Mouse (Mus musculus) limb, embryonic 11.5 days (tissue): ENCODE results near the gene Ms4a18. TPM values are rescaled to one million over a fixed set of nuclear protein-coding genes. Genes with fewer than 3 reads are reported as not detected.

Experiments used
- ATAC-seq: fragments of 200-750 bp; cut with Nextera tagmentation; 2 replicates; pipeline ENCODE4 v1.8.0; 2017; ENCODE audit warnings: low read depth; ENCODE audit not compliant: insufficient number of reproducible peaks, low FRiP score, low TSS enrichment
- DNase-seq: peaks from one replicate; pipeline ENCODE4 v3.0.0-alpha.2; 2015; ENCODE audit warnings: low spot score
- H3K27ac ChIP-seq: fragments of 300-500 bp; sonication (generic); replicated peaks from 2 replicates; pipeline ENCODE4 v1.5.1; 2014; ENCODE audit warnings: low read depth, mild to moderate bottlenecking, low read length
- H3K27me3 ChIP-seq: fragments of 300-500 bp; sonication (generic); 2 replicates; pipeline ENCODE4 v1.6.1; 2014; ENCODE audit warnings: mild to moderate bottlenecking, low read length, mixed read lengths; ENCODE audit not compliant: control insufficient read depth, insufficient read depth
- H3K36me3 ChIP-seq: fragments of 300-500 bp; sonication (generic); 2 replicates; pipeline ENCODE4 v1.6.1; 2014; ENCODE audit warnings: mild to moderate bottlenecking, low read length, moderate library complexity, mixed read lengths; ENCODE audit not compliant: control insufficient read depth, insufficient read depth
- H3K4me1 ChIP-seq: fragments of 300-500 bp; sonication (generic); 2 replicates; pipeline ENCODE4 v1.6.1; 2014; ENCODE audit warnings: low read length, mixed read lengths; ENCODE audit not compliant: control insufficient read depth, insufficient read depth
- H3K4me2 ChIP-seq: fragments of 300-500 bp; sonication (generic); 2 replicates; pipeline ENCODE4 v1.6.1; 2014; ENCODE audit warnings: low read depth, mild to moderate bottlenecking, moderate library complexity; ENCODE audit not compliant: severe bottlenecking
- H3K4me3 ChIP-seq: fragments of 300-500 bp; sonication (generic); 2 replicates; pipeline ENCODE4 v1.5.1; 2014; ENCODE audit warnings: low read depth, low read length
- H3K9ac ChIP-seq: fragments of 300-500 bp; sonication (generic); 2 replicates; pipeline ENCODE4 v1.6.1; 2014; ENCODE audit warnings: mild to moderate bottlenecking, low read length
- H3K9me3 ChIP-seq: fragments of 300-500 bp; sonication (generic); 2 replicates; pipeline ENCODE4 v1.6.1; 2016; ENCODE audit warnings: low read length; ENCODE audit not compliant: control insufficient read depth
- WGBS: fragments of 180-500 bp; shearing (Covaris S2); extraction: QIAGEN DNeasy Blood & Tissue Kit; methylation state at CpG from one replicate; pipeline ENCODE4 v1.1.7; 2014; 5-methylcytosine and 5-hydroxymethylcytosine counted together
- polyA plus RNA-seq: library from polyadenylated mRNA; unstranded; fragments of >200 nt; fragmentation: Nextera tagmentation; extraction: Ambion mirVana; gene quantifications from 2 replicates; pipeline ENCODE4 v1.2.1, GENCODE M21; 2014

Ms4a18 gene
- polyA plus RNA-seq, 1 experiment from 2014 or later = not detected

DNA sequence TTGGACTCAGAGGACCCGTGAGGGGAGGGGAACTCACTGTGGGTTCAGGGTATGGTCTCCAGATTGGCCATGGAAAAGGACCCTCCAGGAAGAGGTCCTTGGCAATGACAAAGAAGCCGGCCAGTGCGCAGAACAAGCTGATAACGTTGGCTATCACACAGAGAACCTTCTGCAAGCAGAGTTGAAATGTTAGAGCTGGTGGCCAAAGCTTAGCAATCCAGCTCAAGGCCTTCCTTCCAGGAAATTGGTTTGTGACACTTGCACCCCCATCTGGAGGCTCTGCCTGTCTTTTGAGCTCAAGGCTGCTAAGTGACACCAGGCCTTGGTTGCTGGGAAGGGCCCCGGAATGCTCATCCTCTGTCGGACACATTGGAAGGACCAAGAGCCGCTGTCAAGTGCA lies 52.1 kb downstream of the Ms4a18 start:
- 88% methylated on average over 7 of the region's 7 CpGs for WGBS

DNA sequence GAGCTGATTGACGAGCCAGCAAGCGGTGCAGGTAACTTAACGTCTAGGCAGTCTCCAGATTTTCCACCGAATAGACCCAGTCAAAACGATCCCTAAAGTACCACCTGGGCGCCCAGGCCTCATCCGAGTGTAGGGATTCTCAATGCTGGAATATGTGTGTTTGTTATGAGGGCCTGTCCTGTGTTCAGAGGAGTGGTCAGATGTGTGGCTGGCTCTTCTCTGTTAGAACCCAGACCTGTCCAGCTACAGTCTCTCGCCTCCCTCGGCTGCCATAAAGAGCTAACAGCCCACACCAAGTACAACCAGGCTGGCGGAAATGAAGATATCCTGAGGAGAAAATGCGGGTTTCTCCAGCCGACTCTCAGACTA lies 57.9 kb downstream of the Ms4a18 start:
- Histone ChIP-seq H3K9ac (no peak overlapping the region), H3K27ac (no peak overlapping the region), H3K4me3 (no peak overlapping the region), H3K4me2 (no peak overlapping the region), H3K27me3 (no peaks in the 10 kb centered on the region), H3K9me3 (no peaks in the 10 kb centered on the region), H3K4me1 (no peaks in the 10 kb centered on the region), H3K36me3 (no peaks in the 10 kb centered on the region)
- DNase-seq (no peak), ATAC-seq (peak; percentile 6; the same call in 1 of the 2 replicates)
- 47% methylated on average over 12 of the region's 12 CpGs for WGBS

More for the DNA sequence above, 52.1 kb downstream of the Ms4a18 start:
- Histone ChIP-seq H3K27ac (no peak overlapping the region), H3K4me1 (no peaks in the 10 kb centered on the region), H3K9ac (no peak overlapping the region), H3K27me3 (no peaks in the 10 kb centered on the region), H3K9me3 (0 out of 2 replicates have a peak, but pooled peaks cover 3% of the 10 kb centered on the region), H3K4me3 (no peak overlapping the region), H3K4me2 (no peak overlapping the region), H3K36me3 (no peaks in the 10 kb centered on the region)
- no peak for ATAC-seq
- no peak for DNase-seq

DNA sequence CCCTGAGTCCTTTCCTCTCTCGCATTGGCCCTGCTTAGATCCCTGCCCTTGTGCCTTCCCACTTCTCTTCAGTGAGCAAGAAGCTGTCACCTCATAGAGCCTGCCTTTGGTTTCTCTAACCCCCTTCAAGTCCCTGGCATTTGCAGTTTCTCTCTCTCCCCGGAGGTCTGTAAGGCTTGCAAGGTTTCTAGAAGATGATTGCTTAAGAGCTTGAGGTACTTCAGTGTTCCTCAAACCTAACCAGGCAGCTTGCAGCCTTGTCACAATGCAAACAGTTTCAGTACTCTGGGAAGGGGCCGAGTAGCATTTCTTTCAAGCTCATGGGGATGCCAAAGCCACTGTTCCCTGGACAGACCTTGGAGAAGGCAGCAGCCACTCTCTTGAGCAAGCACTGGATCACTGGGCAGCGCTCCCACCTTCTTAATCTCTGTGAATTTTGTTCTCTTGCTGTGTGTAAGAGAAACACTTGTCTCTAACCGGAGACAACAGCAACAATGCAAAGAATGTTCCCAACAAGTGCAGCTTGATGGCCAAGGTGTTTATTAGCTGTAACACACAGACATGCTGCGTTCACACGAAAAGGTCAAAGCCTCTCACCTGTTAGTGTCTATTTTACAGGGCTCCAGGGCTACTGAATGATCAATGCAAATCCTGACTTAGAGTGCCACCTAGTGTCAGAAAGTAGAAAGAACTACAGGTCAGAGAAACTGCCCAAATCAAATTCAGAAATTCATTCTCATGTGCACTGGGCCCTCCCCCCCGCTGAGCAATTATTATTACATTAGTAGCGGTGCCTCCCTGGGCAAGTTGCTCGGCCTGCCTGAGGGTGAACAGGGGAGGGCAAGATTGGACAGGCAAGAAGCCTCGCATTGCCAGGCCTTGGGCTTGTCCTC lies 58.5 kb downstream of the Ms4a18 start:
- Histone ChIP-seq H3K4me3 (no peak overlapping the region), H3K9me3 (no peaks in the 10 kb centered on the region), H3K27ac (no peak overlapping the region), H3K27me3 (no peaks in the 10 kb centered on the region), H3K36me3 (no peaks in the 10 kb centered on the region), H3K9ac (no peak overlapping the region), H3K4me1 (no peaks in the 10 kb centered on the region), H3K4me2 (no peak overlapping the region)
- DNase-seq (peak; percentile 58), ATAC-seq (peak; percentile 62; the same call in 1 of the 2 replicates)
- 34% methylated on average over 11 of the region's 11 CpGs for WGBS

DNA sequence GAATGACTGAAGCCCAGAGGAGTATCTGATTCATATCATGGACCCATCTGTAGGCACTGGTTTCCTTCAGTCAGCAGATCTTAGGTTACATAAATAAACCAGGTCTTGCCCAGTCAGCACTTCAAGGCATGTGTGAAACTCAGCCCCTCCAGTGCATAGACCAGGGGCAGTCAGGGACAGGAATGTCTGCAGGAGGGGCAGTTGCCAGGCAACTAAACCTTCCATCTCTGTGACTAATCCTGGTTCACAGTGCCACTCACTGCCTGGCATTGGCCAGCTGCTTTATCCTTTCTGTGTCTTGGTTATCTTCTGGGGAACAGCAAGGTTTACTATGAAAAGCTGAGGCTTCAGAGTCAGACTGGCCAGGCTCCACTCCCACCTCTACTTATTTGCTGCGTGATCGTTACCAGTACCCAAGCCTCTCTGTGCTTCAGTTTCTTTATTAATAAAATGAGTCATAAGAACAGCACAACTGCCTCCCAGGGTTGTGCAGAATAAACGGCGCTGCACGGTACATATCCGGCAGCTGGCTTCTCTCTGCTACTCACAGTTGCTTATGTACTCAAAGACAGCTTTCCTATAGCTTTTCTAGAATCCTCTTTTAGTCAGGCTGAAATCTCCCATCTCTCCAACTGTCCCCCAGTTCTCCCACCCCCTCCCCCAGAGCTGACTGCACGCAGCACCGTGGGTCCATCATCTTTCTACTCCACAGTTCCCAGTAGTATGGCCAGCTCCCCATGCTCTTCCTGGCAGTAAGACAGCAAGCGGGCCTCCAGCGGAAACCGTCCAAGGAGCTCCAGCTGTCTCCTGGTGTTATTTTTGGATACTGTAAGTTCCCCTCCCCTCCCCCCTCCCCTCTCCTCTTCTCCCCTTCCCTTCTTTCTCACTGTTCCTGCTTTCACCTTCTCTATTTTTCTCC lies 65.6 kb downstream of the Ms4a18 start:
- no peaks in the 10 kb centered on the region for H3K27me3 ChIP-seq
- no peak overlapping the region for H3K9ac ChIP-seq
- H3K4me1 ChIP-seq = peaks cover 9% of the 10 kb centered on the region
- no peaks in the 10 kb centered on the region for H3K36me3 ChIP-seq
- no peak overlapping the region for H3K27ac ChIP-seq
- ATAC-seq (no peak), DNase-seq (no peak)
- H3K4me3 ChIP-seq = no peak overlapping the region
- H3K4me2 ChIP-seq = no peak overlapping the region
- WGBS = 71% methylated on average over 11 of the region's 11 CpGs
- H3K9me3 ChIP-seq = no peaks in the 10 kb centered on the region

DNA sequence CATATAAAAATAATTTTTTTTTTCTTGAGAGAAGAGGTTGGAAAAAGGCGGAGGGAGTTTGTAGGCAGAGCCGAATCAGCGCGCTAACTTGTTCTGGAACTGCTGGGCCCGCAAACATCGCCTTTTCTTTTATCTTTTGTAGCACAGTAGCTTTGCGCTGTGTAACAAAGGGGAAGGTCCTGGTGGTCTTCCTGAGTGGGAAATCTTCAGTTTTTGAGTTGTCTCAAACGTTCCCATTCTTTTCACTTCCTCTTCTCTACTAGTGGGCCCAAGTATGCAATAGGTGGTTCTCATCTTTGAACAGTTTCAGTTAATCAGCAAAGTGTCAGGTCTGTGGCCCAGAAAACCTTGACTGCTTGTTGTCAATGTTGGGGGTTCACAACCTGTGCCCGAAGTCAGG lies 68.3 kb downstream of the Ms4a18 start:
- H3K9me3 ChIP-seq = no peaks in the 10 kb centered on the region
- H3K4me1 ChIP-seq = peaks cover 12% of the 10 kb centered on the region
- H3K27me3 ChIP-seq = no peaks in the 10 kb centered on the region
- WGBS = 41% methylated on average over 9 of the region's 9 CpGs
- no peak for DNase-seq
- ATAC-seq = no peak
- peak overlapping the region; percentile 17; the same call in 1 of the 2 replicates for H3K9ac ChIP-seq
- H3K27ac ChIP-seq = no peak overlapping the region
- H3K4me2 ChIP-seq = peak overlapping the region; percentile 100
- peaks cover 6% of the 10 kb centered on the region for H3K36me3 ChIP-seq
- H3K4me3 ChIP-seq = peak overlapping the region; percentile 71

DNA sequence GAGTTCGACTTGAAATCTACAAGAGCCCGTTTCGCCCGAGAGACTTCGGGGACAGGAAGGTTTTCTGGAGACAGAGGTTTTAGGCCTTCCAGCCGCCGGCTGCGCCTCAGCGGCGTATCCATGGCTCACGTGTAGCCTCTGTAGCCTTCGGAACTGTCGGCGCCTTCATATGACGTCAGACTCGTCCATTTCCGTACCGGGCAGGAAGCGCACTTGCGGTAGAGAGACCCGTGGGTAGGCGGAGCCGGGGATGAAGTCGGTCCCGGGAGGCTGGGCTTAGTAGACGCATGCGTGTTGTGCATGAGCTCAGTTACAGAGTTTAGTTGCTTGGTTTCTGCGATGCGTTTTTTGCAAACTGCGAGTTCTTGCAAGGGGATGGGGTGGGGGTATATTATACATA lies 68.7 kb downstream of the Ms4a18 start, which contains the start of gene Ccdc86:
Gene Ccdc86 (minus strand): TSS at position 155 of the 400 bp plus-strand sequence.
- Histone ChIP-seq H3K27ac (no peak within 1 kb of the TSS), H3K4me1 (peaks cover 12% of the 10 kb centered on the region)
- ATAC-seq = peak; percentile 97

DNA sequence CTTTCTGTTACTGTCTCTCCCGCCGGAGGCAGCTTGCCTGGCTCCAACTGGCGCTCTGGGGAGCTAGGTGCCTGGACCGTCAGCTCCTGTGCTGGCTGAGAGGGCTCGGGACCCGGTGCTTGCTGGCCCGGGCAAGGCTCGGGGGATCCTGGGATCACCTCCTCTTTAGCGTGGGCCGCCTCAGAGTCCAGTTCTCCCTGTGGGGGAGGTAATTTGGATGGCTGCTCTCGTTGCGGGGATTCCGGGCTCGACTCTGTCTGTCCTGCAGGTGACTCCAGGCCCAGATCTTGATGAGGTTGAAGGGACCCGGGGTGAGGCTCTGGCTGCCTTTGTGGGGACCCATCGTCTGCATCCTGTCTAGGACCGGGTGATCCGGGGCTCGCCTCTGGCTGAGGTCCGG lies 69.4 kb downstream of the Ms4a18 start:
- H3K9ac ChIP-seq = peak overlapping the region; percentile 81
- H3K4me1 ChIP-seq = peaks cover 12% of the 10 kb centered on the region
- no peak overlapping the region for H3K27ac ChIP-seq
- H3K4me3 ChIP-seq = peak overlapping the region; percentile 71
- WGBS = 1% methylated on average over 20 of the region's 20 CpGs
- peak overlapping the region; percentile 100 for H3K4me2 ChIP-seq
- peaks cover 14% of the 10 kb centered on the region for H3K36me3 ChIP-seq
- no peaks in the 10 kb centered on the region for H3K27me3 ChIP-seq
- ATAC-seq (no peak), DNase-seq (peak; percentile 29)
- H3K9me3 ChIP-seq = no peaks in the 10 kb centered on the region

More for the DNA sequence above, 68.7 kb downstream of the Ms4a18 start, which contains the start of gene Ccdc86:
- Histone ChIP-seq H3K36me3 (peaks cover 10% of the 10 kb centered on the region), H3K27me3 (no peaks in the 10 kb centered on the region), H3K9me3 (no peaks in the 10 kb centered on the region), H3K4me3 (peak within 1 kb of the TSS; percentile 71), H3K4me2 (peak within 1 kb of the TSS; percentile 100), H3K9ac (peak within 1 kb of the TSS; percentile 81)
- WGBS = under 1% methylated on average over 30 of the region's 30 CpGs
- DNase-seq = peak; percentile 99

DNA sequence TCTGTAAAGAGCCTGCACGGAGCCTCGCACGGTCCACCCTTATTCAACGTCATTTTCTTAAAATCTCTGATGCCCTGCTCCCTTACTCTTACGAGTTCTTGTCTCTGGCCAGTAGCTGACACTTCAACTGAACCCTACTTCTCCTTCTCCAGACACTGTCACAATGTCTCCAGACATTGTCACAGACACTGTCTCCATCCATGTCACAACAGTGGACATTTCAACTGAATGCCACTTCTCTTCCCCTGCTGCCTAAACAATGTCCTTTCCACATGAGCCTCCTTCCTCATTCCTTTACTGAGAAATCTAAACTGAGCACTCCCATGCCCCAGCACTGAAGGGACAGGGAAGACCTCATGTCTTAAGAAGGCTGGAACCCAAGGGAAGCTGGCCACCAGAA lies 70.6 kb downstream of the Ms4a18 start:
- H3K27me3 ChIP-seq = no peaks in the 10 kb centered on the region
- peak overlapping the region; percentile 71 for H3K4me3 ChIP-seq
- H3K4me2 ChIP-seq = peak overlapping the region; percentile 100
- DNase-seq (no peak), ATAC-seq (no peak)
- peaks cover 17% of the 10 kb centered on the region for H3K36me3 ChIP-seq
- H3K4me1 ChIP-seq = peaks cover 12% of the 10 kb centered on the region
- H3K9ac ChIP-seq = peak overlapping the region; percentile 45
- no peaks in the 10 kb centered on the region for H3K9me3 ChIP-seq
- H3K27ac ChIP-seq = no peak overlapping the region
- WGBS = 91% methylated on average over 5 of the region's 5 CpGs
